18 mouse cellular contexts compared by ENCODE assay signal in genomic region chr4:136164981-136165380, GRCm38 (mm10). TPM values are rescaled to one million over a fixed set of nuclear protein-coding genes. Genes with fewer than 3 reads are reported as not detected.
"Had no signal": no experiment of that assay in that cellular context is flagged by ENCODE, and none has a peak within 500 bp of the region (broad histone marks: within the 10 kb centered on the region; RNA-seq: fewer than 3 reads in every experiment).

No protein-coding gene starts in this region.

- H3K36me3 ChIP-seq: limb, embryonic 10.5 days; limb, embryonic 13.5 days; midbrain, embryonic 10.5 days; midbrain, embryonic 13.5 days had no signal

- H3K4me2 ChIP-seq: limb, embryonic 13.5 days; lung, embryonic 14.5 days; midbrain, embryonic 13.5 days had no signal

- H3K27me3 ChIP-seq: limb, embryonic 13.5 days; midbrain, embryonic 13.5 days had no signal

- H3K9ac ChIP-seq: limb, embryonic 13.5 days; liver, embryonic 14.5 days; liver, postnatal 0 days; lung, embryonic 14.5 days; midbrain, embryonic 13.5 days had no signal

- H3K4me3 ChIP-seq: layer of hippocampus, adult 2 months; limb, embryonic 10.5 days; limb, embryonic 13.5 days; megakaryocyte, embryonic 14.5 days; midbrain, embryonic 10.5 days; midbrain, embryonic 13.5 days had no signal

- DNase-seq: kidney, postnatal 25 days; layer of hippocampus, adult 9-11 months; liver, postnatal 0 days; lung, embryonic 14.5 days; thymus, adult 18-20 months; thymus, postnatal 36 days had no signal

- H3K9me3 ChIP-seq: limb, embryonic 10.5 days; limb, embryonic 13.5 days; megakaryocyte, embryonic 14.5 days; midbrain, embryonic 10.5 days; midbrain, embryonic 13.5 days had no signal

- ATAC-seq: liver, postnatal 0 days; lung, postnatal 0 days; midbrain, embryonic 13.5 days; midbrain, embryonic 16.5 days had no signal

- H3K27ac ChIP-seq: kidney, postnatal 0 days; layer of hippocampus, adult 2 months; limb, embryonic 10.5 days; limb, embryonic 13.5 days; liver, embryonic 14.5 days; macrophage; midbrain, embryonic 10.5 days; midbrain, embryonic 13.5 days had no signal

RNA-seq across cellular contexts. Expression of gene Asap3, which starts 41.2 kb away (rescaled TPM):
- total RNA-seq: monocyte, adult 5-6 weeks had no signal
